Mouse (Mus musculus): ENCODE measurements at regions not wholly inside any gene's neighbourhood (a gene's known extent, or its start where the extent isn't known, plus 50 kb on each side); places are given as distances from the start of the nearest gene placed in this dataset.
"Not testable (repeated sequence)": the region's sequence is repeated elsewhere in the genome, so short reads cannot be mapped to it uniquely, and the experiment has no call there.

- H3K36me3 ChIP-seq; H3K9ac ChIP-seq (replicated peaks); H3K4me1 ChIP-seq; H3K4me2 ChIP-seq (replicated peaks); H3K9me3 ChIP-seq; ATAC-seq (replicated peaks); H3K4me3 ChIP-seq; H3K27me3 ChIP-seq; H3K27ac ChIP-seq (replicated peaks): not testable (repeated sequence)
These were observed 172.5 kb upstream of the Irx4 start for GRCm38 (mm10) chr13:73087815-73088214.

- ATAC-seq (replicated peaks) = no peak
- 45% methylated on average over 3 of the region's 3 CpGs for WGBS
- Histone ChIP-seq H3K36me3 (no peaks in the 10 kb centered on the region), H3K27ac (replicated peaks) (no peak overlapping the region), H3K4me2 (replicated peaks) (no peak overlapping the region), H3K4me3 (no peak overlapping the region), H3K4me1 (no peaks in the 10 kb centered on the region), H3K9me3 (no peaks in the 10 kb centered on the region), H3K27me3 (no peaks in the 10 kb centered on the region; the same call in 1 of the 2 replicates), H3K9ac (replicated peaks) (no peak overlapping the region)
These were observed 168.4 kb upstream of the Irx4 start for GRCm38 (mm10) chr13:73091886-73092285.

GRCm38 (mm10) chr13:73097502-73097901 lies 162.8 kb upstream of the Irx4 start:
- no peak overlapping the region for H3K4me2 ChIP-seq (replicated peaks)
- WGBS = 88% methylated on average over 9 of the region's 9 CpGs

GRCm38 (mm10) chr13:73099407-73099806 lies 160.9 kb upstream of the Irx4 start:
- H3K9me3 ChIP-seq = no peaks in the 10 kb centered on the region
- H3K4me2 ChIP-seq (replicated peaks) = no peak overlapping the region
- no peak overlapping the region for H3K9ac ChIP-seq (replicated peaks)
- 34% methylated on average over 1 of the region's 1 CpGs for WGBS
- ATAC-seq (replicated peaks) = no peak
- H3K4me3 ChIP-seq = no peak overlapping the region
- no peaks in the 10 kb centered on the region for H3K27me3 ChIP-seq
- no peaks in the 10 kb centered on the region for H3K36me3 ChIP-seq
- H3K4me1 ChIP-seq = no peaks in the 10 kb centered on the region
- no peak overlapping the region for H3K27ac ChIP-seq (replicated peaks)

More at GRCm38 (mm10) chr13:73097502-73097901, 162.8 kb upstream of the Irx4 start:
- Histone ChIP-seq H3K27me3 (no peaks in the 10 kb centered on the region), H3K9ac (replicated peaks) (no peak overlapping the region), H3K9me3 (no peaks in the 10 kb centered on the region), H3K36me3 (no peaks in the 10 kb centered on the region), H3K4me3 (no peak overlapping the region), H3K4me1 (no peaks in the 10 kb centered on the region), H3K27ac (replicated peaks) (no peak overlapping the region)
- ATAC-seq (replicated peaks) = no peak

GRCm38 (mm10) chr13:73107250-73107993 lies 152.9 kb upstream of the Irx4 start:
- H3K27me3 ChIP-seq = no peaks in the 10 kb centered on the region
- H3K9me3 ChIP-seq = no peaks in the 10 kb centered on the region
- H3K4me3 ChIP-seq = no peak overlapping the region
- H3K36me3 ChIP-seq = no peaks in the 10 kb centered on the region
- H3K4me1 ChIP-seq = peaks cover 11% of the 10 kb centered on the region
- no peak overlapping the region for H3K9ac ChIP-seq (replicated peaks)
- H3K27ac ChIP-seq (replicated peaks) = peak overlapping the region; percentile 55
- ATAC-seq (replicated peaks) = peak; percentile 90
- no peak overlapping the region for H3K4me2 ChIP-seq (replicated peaks)
- WGBS = 23% methylated on average over 14 of the region's 14 CpGs

- H3K9me3 ChIP-seq = no peaks in the 10 kb centered on the region
- H3K36me3 ChIP-seq = no peaks in the 10 kb centered on the region
- peak; percentile 98 for ATAC-seq (replicated peaks)
- H3K4me3 ChIP-seq = peak overlapping the region; percentile 31
- H3K27ac ChIP-seq (replicated peaks) = peak overlapping the region; percentile 82
- peak overlapping the region; percentile 44 for H3K4me2 ChIP-seq (replicated peaks)
- peak overlapping the region; percentile 38 for H3K9ac ChIP-seq (replicated peaks)
- H3K27me3 ChIP-seq = no peaks in the 10 kb centered on the region; the same call in 1 of the 2 replicates
- H3K4me1 ChIP-seq = peaks cover 20% of the 10 kb centered on the region
- 17% methylated on average over 22 of the region's 22 CpGs for WGBS
These were observed 143.3 kb upstream of the Irx4 start for GRCm38 (mm10) chr13:73116822-73117632.

- Histone ChIP-seq H3K4me1 (peaks cover 20% of the 10 kb centered on the region), H3K4me3 (peak overlapping the region; percentile 31), H3K9me3 (no peaks in the 10 kb centered on the region), H3K9ac (replicated peaks) (peak overlapping the region; percentile 38), H3K27me3 (no peaks in the 10 kb centered on the region; the same call in 1 of the 2 replicates), H3K36me3 (no peaks in the 10 kb centered on the region), H3K27ac (replicated peaks) (peak overlapping the region; percentile 82), H3K4me2 (replicated peaks) (peak overlapping the region; percentile 44)
- 14% methylated on average over 15 of the region's 15 CpGs for WGBS
- peak; percentile 69 for ATAC-seq (replicated peaks)
These were observed 142.6 kb upstream of the Irx4 start for GRCm38 (mm10) chr13:73117633-73118076.

- Histone ChIP-seq H3K27me3 (no peaks in the 10 kb centered on the region), H3K4me1 (peaks cover 7% of the 10 kb centered on the region), H3K36me3 (no peaks in the 10 kb centered on the region), H3K9ac (replicated peaks) (no peak overlapping the region), H3K27ac (replicated peaks) (no peak overlapping the region), H3K4me3 (no peak overlapping the region), H3K9me3 (no peaks in the 10 kb centered on the region), H3K4me2 (replicated peaks) (no peak overlapping the region)
- ATAC-seq (replicated peaks) = no peak
- 100% methylated on average over 1 of the region's 1 CpGs for WGBS
These were observed 137.3 kb upstream of the Irx4 start for GRCm38 (mm10) chr13:73122945-73123344.

GRCm38 (mm10) chr13:73131270-73131669 lies 129.0 kb upstream of the Irx4 start:
- no peaks in the 10 kb centered on the region for H3K4me1 ChIP-seq
- H3K9me3 ChIP-seq = no peaks in the 10 kb centered on the region
- H3K4me2 ChIP-seq (replicated peaks) = no peak overlapping the region
- no peaks in the 10 kb centered on the region for H3K27me3 ChIP-seq
- WGBS = 77% methylated on average over 6 of the region's 6 CpGs
- H3K9ac ChIP-seq (replicated peaks) = no peak overlapping the region
- ATAC-seq (replicated peaks) = no peak
- H3K4me3 ChIP-seq = no peak overlapping the region
- no peak overlapping the region for H3K27ac ChIP-seq (replicated peaks)
- no peaks in the 10 kb centered on the region for H3K36me3 ChIP-seq

- H3K27ac ChIP-seq (replicated peaks) = no peak overlapping the region
- H3K9me3 ChIP-seq = no peaks in the 10 kb centered on the region
- H3K9ac ChIP-seq (replicated peaks) = no peak overlapping the region
- no peak for ATAC-seq (replicated peaks)
- H3K4me1 ChIP-seq = no peaks in the 10 kb centered on the region
- no peak overlapping the region for H3K4me2 ChIP-seq (replicated peaks)
- no peak overlapping the region for H3K4me3 ChIP-seq
- WGBS = 75% methylated on average over 6 of the region's 6 CpGs
- H3K36me3 ChIP-seq = no peaks in the 10 kb centered on the region
- H3K27me3 ChIP-seq = no peaks in the 10 kb centered on the region
These were observed 127.5 kb upstream of the Irx4 start for GRCm38 (mm10) chr13:73132746-73133145.

GRCm38 (mm10) chr13:73134929-73135328 lies 125.3 kb upstream of the Irx4 start:
- H3K36me3 ChIP-seq = no peaks in the 10 kb centered on the region
- H3K4me3 ChIP-seq = no peak overlapping the region
- H3K27me3 ChIP-seq = no peaks in the 10 kb centered on the region
- H3K4me2 ChIP-seq (replicated peaks) = no peak overlapping the region
- no peak overlapping the region for H3K27ac ChIP-seq (replicated peaks)
- no peak overlapping the region for H3K9ac ChIP-seq (replicated peaks)
- H3K4me1 ChIP-seq = no peaks in the 10 kb centered on the region
- no peaks in the 10 kb centered on the region for H3K9me3 ChIP-seq
- ATAC-seq (replicated peaks) = no peak

- no peak overlapping the region for H3K4me2 ChIP-seq (replicated peaks)
- H3K27me3 ChIP-seq = no peaks in the 10 kb centered on the region
- no peak overlapping the region for H3K27ac ChIP-seq (replicated peaks)
- no peak overlapping the region for H3K4me3 ChIP-seq
- 68% methylated on average over 2 of the region's 2 CpGs for WGBS
- no peaks in the 10 kb centered on the region for H3K36me3 ChIP-seq
- no peak overlapping the region for H3K9ac ChIP-seq (replicated peaks)
- H3K4me1 ChIP-seq = peaks cover 6% of the 10 kb centered on the region; the same call in 1 of the 2 replicates
- peak; percentile 51; the same call in 1 of the 2 replicates for ATAC-seq (replicated peaks)
- no peaks in the 10 kb centered on the region for H3K9me3 ChIP-seq
These were observed 119.0 kb upstream of the Irx4 start for GRCm38 (mm10) chr13:73141302-73141701.

All from forebrain, embryonic 15.5 days (tissue).